Mouse (Mus musculus): Measurements from ENCODE around the gene Sgpp2.

DNA sequence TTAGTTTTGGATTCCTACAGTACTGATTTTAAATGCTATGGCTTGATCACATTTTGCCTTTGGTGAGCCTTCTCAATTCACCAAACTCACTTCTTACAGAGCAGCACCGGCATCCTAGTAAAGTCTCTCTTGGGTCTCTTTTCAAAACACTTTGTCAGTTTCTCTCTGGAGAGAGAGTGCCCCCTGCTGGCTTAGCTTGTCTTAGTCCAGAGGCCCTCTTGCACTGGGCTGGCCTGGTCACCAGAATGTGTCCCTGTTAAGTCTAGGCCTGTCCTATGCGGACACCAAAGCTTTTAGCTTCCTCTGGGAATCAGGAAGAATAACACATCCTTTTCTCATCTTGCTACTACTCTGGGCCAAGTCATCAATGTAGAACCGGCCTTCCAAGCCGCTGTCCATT, 109.4 kb downstream of the Sgpp2 start:
- peak; percentile 64 for TF ChIP-seq CTCF (IDR thresholded peaks at IDR 0.05; ENCODE audit: low read depth)
- TF ChIP-seq EP300 (IDR thresholded peaks at IDR 0.05; ENCODE audit: low read depth) = no peak
